Mouse (Mus musculus): ENCODE measurements around the gene Gng4. TPM values are rescaled to one million over a fixed set of nuclear protein-coding genes. Genes with fewer than 3 reads are reported as not detected.

Gene Gng4
- total and polyA plus RNA-seq, 3 experiments = not detected

GRCm38 (mm10) chr13:13828125-13828524 is 44.3 kb downstream of the Gng4 start:
- Histone ChIP-seq H3K79me2 (ENCODE audit: control insufficient read depth, insufficient read depth, low read length, poor library complexity) (no peaks in the 10 kb centered on the region), H3K4me1 (ENCODE audit: control insufficient read depth in 1 of 2, insufficient read depth in 2 of 2, low read length in 2 of 2) (no peaks in the 10 kb centered on the region), H3K9me3 (replicated peaks; ENCODE audit: insufficient read depth, low read length) (no peaks in the 10 kb centered on the region), H3K4me3 (ENCODE audit: control insufficient read depth in 1 of 2, insufficient read depth in 1 of 2, low read depth in 2 of 2, low read length in 2 of 2) (no peak overlapping the region), H3K27ac (ENCODE audit: control insufficient read depth, low read depth, low read length) (no peak overlapping the region), H3K9ac (ENCODE audit: control insufficient read depth, low read depth, low read length, poor library complexity, severe bottlenecking) (no peak overlapping the region), H3K36me3 (ENCODE audit: control insufficient read depth in 1 of 2, insufficient read depth in 2 of 2, low read length in 2 of 2) (no peaks in the 10 kb centered on the region), H3K27me3 (ENCODE audit: control insufficient read depth in 1 of 2, insufficient read depth in 2 of 2, low read length in 2 of 2) (no peaks in the 10 kb centered on the region)
- no peak for DNase-seq (ENCODE audit: low read depth, low spot score)
- TF ChIP-seq POLR2AphosphoS2 (IDR thresholded peaks at IDR 0.05; ENCODE audit: low read length) = no peak
- peak; percentile 24; the same call in 1 of the 2 replicates for TF ChIP-seq SMC3 (IDR thresholded peaks at IDR 0.05; ENCODE audit: low read depth, low read length)
- TF ChIP-seq CTCF (IDR thresholded peaks at IDR 0.05 in 2 of 3, conservative IDR thresholded peaks at IDR 0.05 in 1 of 3; ENCODE audit: control insufficient read depth in 1 of 3, insufficient read depth in 1 of 3, low read depth in 2 of 3, low read length in 3 of 3, poor library complexity in 1 of 3, severe bottlenecking in 1 of 3) = peak in 2 of 3 experiments; percentile 4 to 9; a peak in 1 of 6 replicates
- TF ChIP-seq BHLHE40 (IDR thresholded peaks at IDR 0.05; ENCODE audit: borderline replicate concordance, low read depth, low read length) = no peak

GRCm38 (mm10) chr13:13830469-13831074 is 46.7 kb downstream of the Gng4 start:
- Histone ChIP-seq H3K9ac (ENCODE audit: control insufficient read depth, low read depth, low read length, poor library complexity, severe bottlenecking) (no peak overlapping the region), H3K4me1 (ENCODE audit: control insufficient read depth in 1 of 2, insufficient read depth in 2 of 2, low read length in 2 of 2) (no peaks in the 10 kb centered on the region), H3K27ac (ENCODE audit: control insufficient read depth, low read depth, low read length) (no peak overlapping the region), H3K27me3 (ENCODE audit: control insufficient read depth in 1 of 2, insufficient read depth in 2 of 2, low read length in 2 of 2) (no peaks in the 10 kb centered on the region), H3K36me3 (ENCODE audit: control insufficient read depth in 1 of 2, insufficient read depth in 2 of 2, low read length in 2 of 2) (no peaks in the 10 kb centered on the region), H3K4me3 (ENCODE audit: control insufficient read depth in 1 of 2, insufficient read depth in 1 of 2, low read depth in 2 of 2, low read length in 2 of 2) (no peak overlapping the region), H3K79me2 (ENCODE audit: control insufficient read depth, insufficient read depth, low read length, poor library complexity) (no peaks in the 10 kb centered on the region), H3K9me3 (replicated peaks; ENCODE audit: insufficient read depth, low read length) (no peaks in the 10 kb centered on the region)
- no peak for DNase-seq (ENCODE audit: low read depth, low spot score)
- TF ChIP-seq MAX (IDR thresholded peaks at IDR 0.05; ENCODE audit: low read length) (no peak), KAT2A (conservative IDR thresholded peaks at IDR 0.05; ENCODE audit: low read depth, low read length) (no peak), MXI1 (IDR thresholded peaks at IDR 0.05; ENCODE audit: low read depth, low read length) (no peak), MYC (IDR thresholded peaks at IDR 0.05; ENCODE audit: low read depth, low read length) (no peak), RAD21 (IDR thresholded peaks at IDR 0.05; ENCODE audit: low read depth, low read length) (no peak), ZC3H11A (IDR thresholded peaks at IDR 0.05; ENCODE audit: low read depth, low read length) (no peak), POLR2AphosphoS5 (IDR thresholded peaks at IDR 0.05; ENCODE audit: borderline replicate concordance, low read depth, low read length) (no peak), NELFE (IDR thresholded peaks at IDR 0.05; ENCODE audit: low read depth, low read length) (no peak), GABPA (IDR thresholded peaks at IDR 0.05; ENCODE audit: low read depth, low read length) (no peak), POLR2A (IDR thresholded peaks at IDR 0.05; ENCODE audit: control insufficient read depth in 1 of 2, insufficient read depth in 1 of 2, low read depth in 1 of 2, low read length in 2 of 2, poor library complexity in 1 of 2) (no peak), ETS1 (IDR thresholded peaks at IDR 0.05; ENCODE audit: low read depth, low read length) (no peak), CHD1 (IDR thresholded peaks at IDR 0.05; ENCODE audit: low read depth, low read length) (no peak), ZMIZ1 (IDR thresholded peaks at IDR 0.05; ENCODE audit: low read depth, low read length) (no peak), USF1 (IDR thresholded peaks at IDR 0.05; ENCODE audit: low read depth, low read length) (no peak), ELF1 (IDR thresholded peaks at IDR 0.05; ENCODE audit: low read depth, low read length) (no peak), TBP (IDR thresholded peaks at IDR 0.05; ENCODE audit: low read depth, low read length) (no peak), SIN3A (IDR thresholded peaks at IDR 0.05; ENCODE audit: low read length) (no peak), TCF12 (IDR thresholded peaks at IDR 0.05; ENCODE audit: low read depth, low read length) (no peak), EP300 (IDR thresholded peaks at IDR 0.05; ENCODE audit: low read depth in 1 of 2, low read length in 2 of 2) (no peak)

Measured in MEL (cell line).